Mouse (Mus musculus) E14TG2a.4 (cell line): ENCODE measurements around the gene Lrrc15.

Experiments used
- CTCF ChIP-seq: conservative IDR thresholded peaks from 2 replicates; pipeline ENCODE4 v1.5.1; 2014; ENCODE audit warnings: low read length
- NANOG ChIP-seq: IDR thresholded peaks from 2 replicates; pipeline ENCODE4 v1.6.1; 2014; ENCODE audit warnings: borderline replicate concordance, low read length, mixed read lengths
- POU5F1 ChIP-seq: IDR thresholded peaks from 2 replicates; pipeline ENCODE4 v1.6.1; 2014; ENCODE audit warnings: low read length, borderline replicate concordance

GRCm38 (mm10) chr16:30310171-30310515 lies 27.1 kb upstream of the Lrrc15 start:
- TF ChIP-seq CTCF = no peak
- no peak for TF ChIP-seq NANOG
- no peak for TF ChIP-seq POU5F1
